Mouse (Mus musculus) megakaryocyte, adult 5-6 weeks (primary cell): ENCODE data around the gene Ksr2. TPM values are rescaled to one million over a fixed set of nuclear protein-coding genes. Genes with fewer than 3 reads are reported as not detected.

ENCODE experiments used
- ATAC-seq: 2 replicates; pipeline ENCODE4 v1.8.0; 2016; ENCODE audit warnings: mild to moderate bottlenecking, inconsistent platforms; ENCODE audit not compliant: poor library complexity, severe bottlenecking
- total RNA-seq, 2 experiments: library from RNA; stranded (forward) in 1 of 2; stranded (reverse) in 1 of 2; fragments of 153-499, 151-499 nt in 1 of 2; fragments of 221-1000, 200-1000 nt in 1 of 2; gene quantifications; 2 replicates each; pipeline versions ENCODE4 v1.2.3 to v1.2.4; 2015 to 2017

Ksr2 gene
- total RNA-seq, 2 experiments from 2014 or later: under 0.01 to 0.13 TPM

GRCm38 (mm10) chr5:117677231-117677630 is 263.4 kb downstream of the Ksr2 start:
- ATAC-seq: no peak

- no peak for ATAC-seq
These were observed 264.6 kb downstream of the Ksr2 start for GRCm38 (mm10) chr5:117678371-117678770.

- no peak for ATAC-seq
These were observed 268.4 kb downstream of the Ksr2 start for GRCm38 (mm10) chr5:117682226-117682625.

- no peak for ATAC-seq
These were observed 270.7 kb downstream of the Ksr2 start for GRCm38 (mm10) chr5:117684491-117684890.

GRCm38 (mm10) chr5:117687770-117688352 is 274.1 kb downstream of the Ksr2 start:
- no peak for ATAC-seq

- no peak for ATAC-seq
These were observed 274.9 kb downstream of the Ksr2 start for GRCm38 (mm10) chr5:117688738-117689137.

- ATAC-seq: no peak
These were observed 276.0 kb downstream of the Ksr2 start for GRCm38 (mm10) chr5:117689840-117690239.

- no peak for ATAC-seq
These were observed 277.5 kb downstream of the Ksr2 start for GRCm38 (mm10) chr5:117691271-117691670.

GRCm38 (mm10) chr5:117693557-117693956 is 279.8 kb downstream of the Ksr2 start:
- no peak for ATAC-seq

GRCm38 (mm10) chr5:117694632-117695031 is 280.8 kb downstream of the Ksr2 start:
- no peak for ATAC-seq

GRCm38 (mm10) chr5:117696366-117696765 is 282.6 kb downstream of the Ksr2 start:
- no peak for ATAC-seq

GRCm38 (mm10) chr5:117697589-117697988 is 283.8 kb downstream of the Ksr2 start:
- ATAC-seq: no peak

- ATAC-seq: no peak
These were observed 290.6 kb downstream of the Ksr2 start for GRCm38 (mm10) chr5:117704371-117704770.

- no peak for ATAC-seq
These were observed 292.8 kb downstream of the Ksr2 start for GRCm38 (mm10) chr5:117706633-117707032.

GRCm38 (mm10) chr5:117709306-117709705 is 295.5 kb downstream of the Ksr2 start:
- no peak for ATAC-seq

- ATAC-seq: no peak
These were observed 297.8 kb downstream of the Ksr2 start for GRCm38 (mm10) chr5:117711636-117712035.

GRCm38 (mm10) chr5:117712207-117712606 is 298.4 kb downstream of the Ksr2 start:
- no peak for ATAC-seq

- ATAC-seq: no peak
These were observed 303.3 kb downstream of the Ksr2 start for GRCm38 (mm10) chr5:117717120-117717519.

- no peak for ATAC-seq
These were observed 309.5 kb downstream of the Ksr2 start for GRCm38 (mm10) chr5:117723316-117723715.

GRCm38 (mm10) chr5:117726548-117726947 is 312.7 kb downstream of the Ksr2 start:
- ATAC-seq: no peak

GRCm38 (mm10) chr5:117727138-117727537 is 313.3 kb downstream of the Ksr2 start:
- no peak for ATAC-seq

GRCm38 (mm10) chr5:117731311-117731710 is 317.5 kb downstream of the Ksr2 start:
- ATAC-seq: no peak

GRCm38 (mm10) chr5:117744654-117745178 is 330.9 kb downstream of the Ksr2 start:
- ATAC-seq: no peak
